ENCODE assay signal across 11 mouse cellular contexts in the genomic region with DNA sequence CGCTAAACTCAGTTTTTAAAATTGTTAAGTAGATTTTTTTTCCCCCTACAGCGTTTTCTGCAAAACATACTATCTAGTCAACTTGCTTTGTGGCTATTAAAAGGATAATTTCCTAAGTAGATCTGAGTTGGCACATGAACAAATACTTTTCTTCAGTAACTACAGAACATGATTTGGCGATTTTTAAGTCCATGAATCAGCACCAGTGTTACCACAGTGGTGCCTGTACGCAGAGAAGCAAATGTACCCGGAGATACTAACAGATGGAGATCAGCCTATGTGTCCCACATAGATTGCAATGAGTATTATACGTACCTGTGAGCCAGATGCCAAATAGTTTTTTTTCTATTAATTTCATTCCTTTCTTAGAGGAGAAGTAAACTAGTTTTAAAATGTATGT. TPM values are rescaled to one million over a fixed set of nuclear protein-coding genes. Genes with fewer than 3 reads are reported as not detected.
DNase-seq lines count a peak whose midpoint lies in the region; ATAC-seq lines count a peak whose summit lies in the region.
"Had no signal": no experiment of that assay in that cellular context is flagged by ENCODE, and none has a peak within 500 bp of the region (broad histone marks: within the 10 kb centered on the region; RNA-seq: fewer than 3 reads in every experiment).

No protein-coding gene starts in this region.

- no peaks in the 10 kb centered on the region for H3K9me3 ChIP-seq in kidney, embryonic 14.5 days (ENCODE audit: control insufficient read depth, low read length)
- H3K9me3 ChIP-seq in embryonic facial prominence, embryonic 13.5 days = no peaks in the 10 kb centered on the region
- no peaks in the 10 kb centered on the region for H3K9me3 ChIP-seq in limb, embryonic 13.5 days

- no peaks in the 10 kb centered on the region for H3K27me3 ChIP-seq in kidney, embryonic 14.5 days (ENCODE audit: control insufficient read depth, insufficient read depth, low read length)
- H3K27me3 ChIP-seq in embryonic facial prominence, embryonic 13.5 days = peaks cover 85% of the 10 kb centered on the region
- H3K27me3 ChIP-seq in limb, embryonic 13.5 days = peaks cover 81% of the 10 kb centered on the region

- peak overlapping the region; percentile 80 for H3K4me3 ChIP-seq in kidney, embryonic 14.5 days (ENCODE audit: low read length)
- peak overlapping the region; percentile 38 for H3K4me3 ChIP-seq in embryonic facial prominence, embryonic 13.5 days
- H3K4me3 ChIP-seq in limb, embryonic 13.5 days = peak overlapping the region; percentile 46

- H3K4me2 ChIP-seq in kidney, embryonic 14.5 days (replicated peaks; ENCODE audit: low read depth, low read length) = peak overlapping the region; percentile 84
- peak overlapping the region; percentile 47 for H3K4me2 ChIP-seq in embryonic facial prominence, embryonic 13.5 days
- H3K4me2 ChIP-seq in limb, embryonic 13.5 days (replicated peaks) = peak overlapping the region; percentile 52

- peak; percentile 33 for DNase-seq in adrenal gland, adult 2 months
- no peak for DNase-seq in adrenal gland, postnatal 14 days
- no peak for DNase-seq in kidney, postnatal 14 days
- DNase-seq in c-Kit-positive CD71-positive TER-119-positive erythroid progenitor cells, embryonic 14.5 days (ENCODE audit: low spot score) = no peak
- DNase-seq in ovary, postnatal 10 days (ENCODE audit: low spot score) = no peak
- DNase-seq: gastrocnemius, postnatal 25 days; layer of hippocampus, postnatal 36 days; lung, postnatal 14 days had no signal

- no peak for ATAC-seq in kidney, embryonic 14.5 days (ENCODE audit: low FRiP score, low TSS enrichment)
- no peak for ATAC-seq in embryonic facial prominence, embryonic 13.5 days (ENCODE audit: insufficient number of reproducible peaks, insufficient read depth, low FRiP score, low TSS enrichment, low read depth)
- no peak for ATAC-seq in limb, embryonic 13.5 days (ENCODE audit: low FRiP score, low read depth)

- H3K36me3 ChIP-seq in kidney, embryonic 14.5 days (ENCODE audit: control insufficient read depth, insufficient read depth, low read length) = peaks cover 10% of the 10 kb centered on the region; the same call in 1 of the 2 replicates
- no peaks in the 10 kb centered on the region for H3K36me3 ChIP-seq in embryonic facial prominence, embryonic 13.5 days
- peaks cover 6% of the 10 kb centered on the region; the same call in 1 of the 2 replicates for H3K36me3 ChIP-seq in limb, embryonic 13.5 days

- 7% methylated on average over 6 of the region's 6 CpGs for WGBS in kidney, embryonic 14.5 days
- WGBS in embryonic facial prominence, embryonic 13.5 days = 8% methylated on average over 6 of the region's 6 CpGs
- 9% methylated on average over 6 of the region's 6 CpGs for WGBS in limb, embryonic 13.5 days

- H3K27ac ChIP-seq in kidney, embryonic 14.5 days (ENCODE audit: low read depth, low read length) = no peak overlapping the region
- H3K27ac ChIP-seq in embryonic facial prominence, embryonic 13.5 days = no peak overlapping the region
- peak overlapping the region; percentile 39; the same call in 1 of the 2 replicates for H3K27ac ChIP-seq in limb, embryonic 13.5 days

- H3K4me1 ChIP-seq in kidney, embryonic 14.5 days (ENCODE audit: control insufficient read depth, insufficient read depth, low read length) = peaks cover 17% of the 10 kb centered on the region
- H3K4me1 ChIP-seq in embryonic facial prominence, embryonic 13.5 days = peaks cover 61% of the 10 kb centered on the region
- H3K4me1 ChIP-seq in limb, embryonic 13.5 days = peaks cover 30% of the 10 kb centered on the region

- H3K9ac ChIP-seq in kidney, embryonic 14.5 days (ENCODE audit: low read depth, low read length) = peak overlapping the region; percentile 61
- H3K9ac ChIP-seq in embryonic facial prominence, embryonic 13.5 days = peak overlapping the region; percentile 62; the same call in 1 of the 2 replicates
- peak overlapping the region; percentile 75 for H3K9ac ChIP-seq in limb, embryonic 13.5 days

RNA-seq across cellular contexts. Expression of gene Foxc1, which starts 3.3 kb away (rescaled TPM):
- total RNA-seq in adrenal gland, adult 2 months (2021) = 1 to 10 TPM; 6.6 to 7.3 TPM
- polyA plus RNA-seq in adrenal gland, adult 2 months (2012; rRNA removed) = 10.9 and 11.3 TPM in 2 replicates
- 7.1 TPM in 2 replicates for total RNA-seq in adrenal gland, postnatal 14 days (2021)
- polyA plus RNA-seq in kidney, embryonic 14.5 days (2014; fragmentation: Nextera tagmentation; extraction: Ambion mirVana) = 9.9 and 12.3 TPM in 2 replicates
- 1.6 and 2.9 TPM in 2 replicates for polyA plus RNA-seq in embryonic facial prominence, embryonic 13.5 days (2015; fragmentation: Nextera tagmentation; extraction: Ambion mirVana)
- polyA plus RNA-seq in limb, embryonic 13.5 days (2015; fragmentation: Nextera tagmentation; extraction: Ambion mirVana) = 5.1 and 6.8 TPM in 2 replicates
